Mouse (Mus musculus): ENCODE measurements around the gene Rerg.

DNA sequence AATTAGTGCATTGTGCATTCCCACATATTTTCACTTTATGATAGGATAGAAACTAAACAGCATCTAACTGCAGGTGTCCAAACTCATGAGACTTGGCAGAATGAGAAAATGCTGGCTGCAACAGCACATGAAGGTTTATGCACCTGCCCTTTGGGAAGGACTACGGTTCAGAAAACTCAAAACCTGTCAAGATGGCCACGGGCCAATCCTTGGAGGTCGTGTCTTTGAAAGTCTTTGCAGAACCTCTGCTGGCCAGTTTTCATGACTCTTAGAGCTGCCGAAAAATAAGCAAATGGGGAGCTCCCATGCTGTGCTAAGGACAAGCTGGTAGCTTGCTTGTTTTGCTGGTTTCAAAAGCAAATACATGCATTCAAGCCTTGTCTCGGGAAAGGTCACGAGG, 156.0 kb downstream of the Rerg start:
- TF ChIP-seq POLR2A (IDR thresholded peaks at IDR 0.05; ENCODE audit: insufficient read depth, low read depth, low read length) (no peak), CTCF (IDR thresholded peaks at IDR 0.05; ENCODE audit: insufficient read depth, low read depth, low read length) (no peak)
